Mouse (Mus musculus) hindbrain, embryonic 11.5 days (tissue): ENCODE data around the gene Dscaml1. TPM values are rescaled to one million over a fixed set of nuclear protein-coding genes. Genes with fewer than 3 reads are reported as not detected.
A peak's percentile ranks its signal among the peaks of the same experiment; 100 is the strongest.

Experiments
- ATAC-seq: fragments of 200-750 bp; cut with Nextera tagmentation; 2 replicates; pipeline ENCODE4 v1.8.0; 2017; ENCODE audit warnings: mild to moderate bottlenecking, moderate TSS enrichment, moderate library complexity; ENCODE audit not compliant: low FRiP score
- DNase-seq: peaks from one replicate; pipeline ENCODE4 v3.0.0-alpha.2; 2015; ENCODE audit warnings: low spot score
- H3K27ac ChIP-seq: fragments of 300-500 bp; sonication (generic); 2 replicates; pipeline ENCODE4 v1.5.1; 2014; ENCODE audit warnings: mild to moderate bottlenecking, low read depth, low read length
- H3K27me3 ChIP-seq: fragments of 300-500 bp; sonication (generic); 2 replicates; pipeline ENCODE4 v1.6.1; 2014; ENCODE audit warnings: mild to moderate bottlenecking, low read length, moderate library complexity, mixed read lengths; ENCODE audit not compliant: control insufficient read depth, insufficient read depth
- H3K36me3 ChIP-seq: fragments of 300-500 bp; sonication (generic); 2 replicates; pipeline ENCODE4 v1.6.1; 2014; ENCODE audit warnings: mild to moderate bottlenecking, low read length, moderate library complexity, mixed read lengths; ENCODE audit not compliant: control insufficient read depth, insufficient read depth
- H3K4me1 ChIP-seq: fragments of 300-500 bp; sonication (generic); replicated peaks from 2 replicates; pipeline ENCODE4 v1.6.1; 2014; ENCODE audit warnings: low read length, mixed read lengths; ENCODE audit not compliant: control insufficient read depth, insufficient read depth
- H3K4me2 ChIP-seq: fragments of 300-500 bp; sonication (generic); replicated peaks from 2 replicates; pipeline ENCODE4 v1.6.1; 2014; ENCODE audit warnings: mild to moderate bottlenecking, low read depth, low read length
- H3K4me3 ChIP-seq: fragments of 300-500 bp; sonication (generic); 2 replicates; pipeline ENCODE4 v1.5.1; 2014; ENCODE audit warnings: low read depth, low read length
- H3K9ac ChIP-seq: fragments of 300-500 bp; sonication (generic); 2 replicates; pipeline ENCODE4 v1.6.1; 2014; ENCODE audit warnings: low read depth, low read length
- H3K9me3 ChIP-seq: fragments of 300-500 bp; sonication (generic); 2 replicates; pipeline ENCODE4 v1.6.1; 2016; ENCODE audit warnings: low read length; ENCODE audit not compliant: control insufficient read depth
- WGBS: fragments of 180-500 bp; shearing (Covaris S2); extraction: QIAGEN DNeasy Blood & Tissue Kit; methylation state at CpG from one replicate; pipeline ENCODE4 v1.1.7; 2014; 5-methylcytosine and 5-hydroxymethylcytosine counted together
- polyA plus RNA-seq: library from polyadenylated mRNA; unstranded; fragments of >200 nt; fragmentation: Nextera tagmentation; extraction: Ambion mirVana; gene quantifications from 2 replicates; pipeline ENCODE4 v1.2.1, GENCODE M21; 2014

Gene Dscaml1
- polyA plus RNA-seq, 1 experiment from 2014 or later: 0.80 TPM

- 53% methylated on average over 10 of the region's 10 CpGs for WGBS
- H3K4me3 ChIP-seq: no peak overlapping the region
- H3K4me2 ChIP-seq: no peak overlapping the region
- no peaks in the 10 kb centered on the region for H3K36me3 ChIP-seq
- no peak overlapping the region for H3K27ac ChIP-seq
- H3K9me3 ChIP-seq: no peaks in the 10 kb centered on the region
- 0 out of 2 replicates have a peak, but pooled peaks cover 3% of the 10 kb centered on the region for H3K4me1 ChIP-seq
- DNase-seq: no peak
- no peak overlapping the region for H3K9ac ChIP-seq
- ATAC-seq: 0 out of 2 replicates have a peak, but pooled peaks have one; percentile 19
- H3K27me3 ChIP-seq: no peaks in the 10 kb centered on the region
These were observed 267.2 kb downstream of the Dscaml1 start for GRCm38 (mm10) chr9:45693424-45694237.

DNA sequence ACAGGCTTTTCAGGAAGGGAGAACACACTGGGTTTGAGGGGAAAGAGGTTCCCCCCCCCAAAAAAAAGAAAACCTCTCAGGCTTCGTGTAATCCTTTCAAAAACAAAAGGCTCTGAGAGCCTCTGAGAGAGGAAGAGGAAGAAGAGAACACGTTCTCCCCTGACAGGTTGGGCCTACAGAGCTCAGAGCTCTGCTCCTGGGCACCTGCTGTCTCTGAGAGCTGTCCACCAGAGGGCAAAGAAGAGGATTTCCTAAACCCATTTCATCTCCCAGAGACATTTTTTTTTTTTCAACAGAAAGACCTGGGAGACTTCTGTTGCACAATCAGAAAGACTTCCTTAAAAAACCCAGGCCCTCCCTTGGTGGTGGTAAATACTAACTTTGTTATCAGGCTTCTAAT lies 267.8 kb downstream of the Dscaml1 start:
- Histone ChIP-seq H3K27me3 (no peaks in the 10 kb centered on the region), H3K4me3 (no peak overlapping the region), H3K9ac (no peak overlapping the region), H3K4me1 (0 out of 2 replicates have a peak, but pooled peaks cover 3% of the 10 kb centered on the region), H3K9me3 (no peaks in the 10 kb centered on the region), H3K27ac (no peak overlapping the region), H3K4me2 (no peak overlapping the region), H3K36me3 (no peaks in the 10 kb centered on the region)
- ATAC-seq (no peak), DNase-seq (no peak)
- WGBS: 43% methylated on average over 2 of the region's 2 CpGs

- Histone ChIP-seq H3K4me2 (no peak overlapping the region), H3K4me3 (no peak overlapping the region), H3K27me3 (no peaks in the 10 kb centered on the region), H3K36me3 (no peaks in the 10 kb centered on the region), H3K4me1 (no peaks in the 10 kb centered on the region), H3K27ac (no peak overlapping the region), H3K9me3 (no peaks in the 10 kb centered on the region), H3K9ac (no peak overlapping the region)
- WGBS: 85% methylated on average over 10 of the region's 10 CpGs
- ATAC-seq (no peak), DNase-seq (no peak)
These were observed 272.7 kb downstream of the Dscaml1 start for GRCm38 (mm10) chr9:45699171-45699570.

DNA sequence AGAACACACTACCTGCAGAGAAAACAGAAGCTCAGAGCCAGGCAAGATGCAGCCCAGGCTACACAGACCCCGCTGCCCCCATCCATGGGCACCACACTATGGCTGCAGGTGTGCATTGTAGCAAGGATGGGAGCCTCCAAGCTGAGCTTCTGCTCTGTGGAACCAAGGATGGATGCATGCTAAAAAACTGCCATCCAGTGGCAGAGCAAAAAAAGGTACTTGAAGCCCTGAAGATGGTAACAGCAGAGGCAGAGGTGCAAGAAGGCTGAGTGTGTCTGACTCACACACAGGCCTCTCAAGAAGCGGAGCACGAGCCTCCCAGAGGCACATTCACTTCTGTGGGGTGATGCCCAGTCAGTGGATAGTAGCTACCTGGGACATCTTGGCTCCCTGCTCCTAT lies 276.8 kb downstream of the Dscaml1 start:
- no peak for DNase-seq
- H3K9ac ChIP-seq: no peak overlapping the region
- no peaks in the 10 kb centered on the region for H3K9me3 ChIP-seq
- no peaks in the 10 kb centered on the region for H3K27me3 ChIP-seq
- no peak overlapping the region for H3K4me2 ChIP-seq
- H3K36me3 ChIP-seq: no peaks in the 10 kb centered on the region
- H3K27ac ChIP-seq: no peak overlapping the region
- no peaks in the 10 kb centered on the region for H3K4me1 ChIP-seq
- no peak overlapping the region for H3K4me3 ChIP-seq
- 96% methylated on average over 3 of the region's 3 CpGs for WGBS
- ATAC-seq: no peak

DNA sequence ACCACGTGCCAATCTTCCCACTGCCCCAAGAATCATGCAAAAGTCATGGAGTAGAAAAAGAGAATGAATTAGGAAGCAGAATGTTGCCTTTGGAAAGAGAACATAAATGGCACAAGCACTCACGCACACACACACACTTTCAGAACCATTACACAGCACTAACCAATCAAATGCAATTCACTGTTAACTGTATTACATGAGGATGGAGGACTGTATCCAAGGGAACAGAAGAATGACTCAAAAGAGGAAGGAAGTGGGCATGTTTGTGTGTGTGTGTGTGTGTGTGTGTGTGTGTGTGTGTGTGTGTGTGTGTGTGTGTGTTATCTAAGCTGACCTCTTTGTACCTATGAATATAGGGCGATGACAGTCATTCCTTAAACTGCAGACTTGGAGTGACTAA lies 278.0 kb downstream of the Dscaml1 start:
- no peak overlapping the region for H3K4me3 ChIP-seq
- H3K27ac ChIP-seq: no peak overlapping the region
- no peak for ATAC-seq
- H3K9me3 ChIP-seq: no peaks in the 10 kb centered on the region
- WGBS: 82% methylated on average over 3 of the region's 3 CpGs
- H3K4me2 ChIP-seq: no peak overlapping the region
- no peaks in the 10 kb centered on the region for H3K36me3 ChIP-seq
- H3K9ac ChIP-seq: no peak overlapping the region
- no peaks in the 10 kb centered on the region for H3K4me1 ChIP-seq
- no peak for DNase-seq
- no peaks in the 10 kb centered on the region for H3K27me3 ChIP-seq

DNA sequence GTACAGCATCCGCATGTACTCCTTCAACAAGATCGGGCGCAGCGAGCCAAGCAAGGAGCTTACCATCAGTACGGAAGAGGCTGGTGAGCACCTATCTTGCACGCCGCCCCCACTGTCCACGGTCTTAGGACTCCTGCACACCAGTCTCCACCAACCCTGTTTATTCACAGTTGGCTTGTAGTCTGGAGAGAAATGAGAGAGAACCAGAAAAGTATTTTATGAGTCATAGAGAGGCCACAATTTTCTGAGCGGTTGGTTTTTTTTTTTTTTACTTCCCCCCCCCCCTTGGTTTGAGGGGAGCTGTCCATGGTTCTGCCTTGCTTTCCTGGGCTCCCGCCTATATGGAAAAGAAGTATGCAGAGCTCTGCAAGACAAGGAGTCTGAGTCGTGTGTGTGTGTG lies 283.9 kb downstream of the Dscaml1 start:
- DNase-seq: no peak
- 71% methylated on average over 11 of the region's 11 CpGs for whole genome bisulfite sequencing

GRCm38 (mm10) chr9:45715387-45715786 lies 289.0 kb downstream of the Dscaml1 start:
- 83% methylated on average over 3 of the region's 3 CpGs for WGBS
- ATAC-seq: no peak

More for the DNA sequence above, 283.9 kb downstream of the Dscaml1 start:
- H3K9ac ChIP-seq: no peak overlapping the region
- H3K9me3 ChIP-seq: no peaks in the 10 kb centered on the region
- H3K27ac ChIP-seq: no peak overlapping the region
- ATAC-seq: no peak
- H3K4me2 ChIP-seq: no peak overlapping the region
- no peaks in the 10 kb centered on the region for H3K4me1 ChIP-seq
- no peak overlapping the region for H3K4me3 ChIP-seq
- no peaks in the 10 kb centered on the region for H3K36me3 ChIP-seq
- H3K27me3 ChIP-seq: no peaks in the 10 kb centered on the region

DNA sequence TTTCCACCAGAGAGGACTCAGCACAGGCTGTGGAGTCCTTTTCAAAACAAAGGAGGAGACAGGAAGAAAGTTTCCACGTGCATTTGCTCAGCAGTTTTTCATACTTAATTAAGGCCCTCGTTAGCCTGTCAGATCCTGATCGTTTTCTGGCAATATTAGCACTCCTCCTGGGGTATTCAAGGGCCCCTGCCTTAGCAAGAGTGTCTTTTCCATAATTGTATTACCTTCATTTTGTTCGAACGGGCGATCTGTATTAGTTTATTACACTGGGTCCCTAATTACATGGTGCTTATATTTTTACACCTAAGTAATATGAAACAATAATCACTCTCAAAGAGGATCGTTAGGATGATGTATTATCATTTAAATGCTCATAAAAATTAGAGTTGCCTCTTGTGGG lies 293.6 kb downstream of the Dscaml1 start:
- WGBS: 78% methylated on average over 7 of the region's 7 CpGs
- no peak for ATAC-seq

More at GRCm38 (mm10) chr9:45715387-45715786, 289.0 kb downstream of the Dscaml1 start:
- Histone ChIP-seq H3K27me3 (no peaks in the 10 kb centered on the region), H3K9me3 (no peaks in the 10 kb centered on the region), H3K9ac (no peak overlapping the region), H3K4me2 (no peak overlapping the region), H3K36me3 (no peaks in the 10 kb centered on the region), H3K4me3 (no peak overlapping the region), H3K27ac (no peak overlapping the region), H3K4me1 (no peaks in the 10 kb centered on the region)
- no peak for DNase-seq

DNA sequence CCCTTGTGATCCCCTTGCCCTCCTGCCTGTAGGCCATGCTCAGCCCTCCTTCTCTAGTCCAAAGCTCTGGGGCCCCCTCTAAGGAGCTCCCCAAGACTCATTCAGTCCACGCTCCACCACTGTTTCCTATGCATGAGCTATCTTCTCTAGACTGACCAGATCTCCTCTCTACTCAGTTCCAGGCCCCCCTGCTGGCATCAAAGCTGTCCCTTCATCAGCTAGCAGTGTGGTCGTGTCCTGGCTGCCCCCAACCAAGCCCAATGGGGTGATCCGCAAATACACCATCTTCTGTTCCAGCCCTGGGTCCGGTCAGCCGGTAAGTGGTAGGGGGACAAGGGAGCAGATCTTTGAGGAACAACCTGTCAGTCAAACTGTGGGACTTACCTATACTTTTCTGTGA lies 305.4 kb downstream of the Dscaml1 start:
- H3K27me3 ChIP-seq: no peaks in the 10 kb centered on the region
- H3K4me3 ChIP-seq: no peak overlapping the region
- ATAC-seq (no peak), DNase-seq (no peak)
- H3K4me1 ChIP-seq: no peaks in the 10 kb centered on the region
- no peak overlapping the region for H3K4me2 ChIP-seq
- 84% methylated on average over 5 of the region's 5 CpGs for WGBS
- H3K9me3 ChIP-seq: no peaks in the 10 kb centered on the region
- H3K9ac ChIP-seq: no peak overlapping the region
- H3K27ac ChIP-seq: no peak overlapping the region
- H3K36me3 ChIP-seq: no peaks in the 10 kb centered on the region

More for the DNA sequence above, 293.6 kb downstream of the Dscaml1 start:
- no peak overlapping the region for H3K4me3 ChIP-seq
- DNase-seq: no peak
- H3K9me3 ChIP-seq: no peaks in the 10 kb centered on the region
- H3K4me2 ChIP-seq: no peak overlapping the region
- no peak overlapping the region for H3K9ac ChIP-seq
- H3K27me3 ChIP-seq: no peaks in the 10 kb centered on the region
- no peaks in the 10 kb centered on the region for H3K4me1 ChIP-seq
- no peak overlapping the region for H3K27ac ChIP-seq
- H3K36me3 ChIP-seq: no peaks in the 10 kb centered on the region
